Mouse (Mus musculus) erythroid progenitor cell, adult 5-6 weeks (primary cell): ENCODE results near the gene Klf7. TPM values are rescaled to one million over a fixed set of nuclear protein-coding genes. Genes with fewer than 3 reads are reported as not detected.

Experiments used
- ATAC-seq: replicated peaks from 2 replicates; pipeline ENCODE4 v1.8.0; 2016; ENCODE audit warnings: moderate number of reproducible peaks, mild to moderate bottlenecking, moderate TSS enrichment, inconsistent platforms; ENCODE audit not compliant: poor library complexity, low FRiP score, severe bottlenecking
- total RNA-seq, 2 experiments: library from RNA; stranded (forward) in 1 of 2; stranded (reverse) in 1 of 2; fragments of 150-400 nt in 1 of 2; fragments of 186-747, 209-891 nt in 1 of 2; gene quantifications; 2 replicates each; pipeline versions ENCODE4 v1.2.3 to v1.2.4; 2015 to 2017; ENCODE audit warnings: low replicate concordance in 2 of 2

The Klf7 gene
- total RNA-seq, 2 experiments from 2014 or later = 3.4 to 4.0 TPM

- no peak for ATAC-seq
These were observed 86.3 kb downstream of the Klf7 start for GRCm38 (mm10) chr1:64035804-64036203.

DNA sequence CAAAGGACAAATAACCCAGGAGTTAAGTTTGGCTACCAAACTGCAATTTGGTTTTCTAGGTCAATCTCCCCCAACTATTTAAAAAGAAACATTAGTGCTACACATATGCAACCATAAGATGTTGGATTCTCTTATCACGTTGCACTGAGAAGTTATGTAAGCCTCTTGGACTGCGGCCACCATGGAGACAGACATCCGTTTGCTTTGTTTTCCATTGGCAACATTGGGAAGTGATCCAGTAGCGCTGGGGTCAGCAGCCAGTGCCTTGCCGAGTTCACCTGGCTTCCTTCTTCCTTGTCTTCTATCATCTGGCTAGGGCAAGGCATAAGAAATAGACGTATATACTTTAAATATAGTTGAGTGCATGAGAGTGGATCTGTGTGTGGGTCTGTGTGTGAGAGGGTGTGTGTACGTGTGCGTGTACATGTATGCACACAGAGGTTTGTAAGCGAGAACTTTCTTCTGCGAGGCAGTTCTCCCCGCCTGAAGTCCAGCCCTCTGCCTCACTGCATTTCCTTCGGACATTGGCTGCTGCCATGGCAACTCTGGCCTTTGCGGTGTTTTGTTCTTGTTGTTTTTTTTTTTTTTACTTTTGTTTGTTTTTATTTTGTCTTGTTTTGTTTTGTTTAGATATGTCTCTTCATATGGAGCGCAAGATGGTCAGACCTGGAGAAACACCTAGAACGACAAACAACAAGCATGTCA is 86.8 kb downstream of the Klf7 start:
- ATAC-seq = no peak

DNA sequence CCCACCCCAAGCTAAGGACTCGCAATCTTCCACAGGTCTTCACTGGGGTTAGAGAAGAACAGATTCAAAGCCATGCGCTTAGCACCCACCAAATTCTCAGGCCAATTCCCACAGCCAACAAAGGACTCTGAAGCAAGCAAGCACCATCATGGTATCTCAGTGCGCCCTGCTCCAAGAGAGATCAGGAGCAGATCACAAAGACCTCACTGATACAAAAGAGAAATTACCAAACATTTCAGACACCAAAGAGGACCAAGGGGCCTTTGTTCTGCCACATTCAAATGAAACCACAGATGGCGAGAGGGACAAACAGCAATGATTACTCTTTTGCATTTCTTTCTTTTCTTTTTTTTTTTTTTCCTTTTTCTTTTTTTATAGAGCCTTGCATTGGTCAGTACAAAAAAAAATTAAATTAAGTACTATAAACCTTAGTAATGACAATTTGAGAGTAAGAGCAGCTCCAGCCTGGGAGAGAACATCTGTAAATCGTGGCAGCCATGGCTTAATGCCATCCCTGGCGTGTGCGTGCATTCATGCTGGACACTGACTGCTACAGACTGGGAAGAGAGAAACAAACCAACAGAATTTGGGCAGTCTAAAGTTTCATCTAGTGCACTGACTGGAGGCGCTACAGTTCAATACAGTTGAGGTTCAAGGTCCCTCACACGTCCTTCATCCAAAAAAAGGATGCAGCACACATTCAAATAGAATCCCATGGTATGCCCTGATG is 89.4 kb downstream of the Klf7 start:
- ATAC-seq = no peak

DNA sequence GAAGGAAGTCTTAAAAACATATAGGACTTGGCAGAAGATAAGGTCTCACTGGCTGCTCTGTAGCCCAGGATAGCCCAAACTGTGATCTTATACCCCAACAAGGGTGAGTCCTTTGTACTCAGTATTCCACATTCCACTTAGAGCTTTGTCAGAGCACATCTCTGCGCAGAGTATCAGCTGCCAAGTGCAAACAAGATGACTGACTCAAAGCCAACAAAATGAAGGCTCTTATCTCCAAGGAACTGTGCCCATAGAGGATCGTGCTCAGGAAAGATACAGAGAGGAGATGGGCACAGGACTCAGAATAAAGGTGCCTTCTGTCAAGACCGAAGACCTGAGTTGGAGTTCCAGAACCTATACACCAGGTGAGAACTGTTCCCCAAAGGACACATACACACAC is 100.1 kb downstream of the Klf7 start:
- ATAC-seq = no peak

- no peak for ATAC-seq
These were observed 101.1 kb downstream of the Klf7 start for GRCm38 (mm10) chr1:64020672-64021635.

GRCm38 (mm10) chr1:64019127-64019635 is 102.9 kb downstream of the Klf7 start:
- ATAC-seq = no peak

- ATAC-seq = no peak
These were observed 103.5 kb downstream of the Klf7 start for GRCm38 (mm10) chr1:64018466-64019077.

- no peak for ATAC-seq
These were observed 108.0 kb downstream of the Klf7 start for GRCm38 (mm10) chr1:64014091-64014490.

DNA sequence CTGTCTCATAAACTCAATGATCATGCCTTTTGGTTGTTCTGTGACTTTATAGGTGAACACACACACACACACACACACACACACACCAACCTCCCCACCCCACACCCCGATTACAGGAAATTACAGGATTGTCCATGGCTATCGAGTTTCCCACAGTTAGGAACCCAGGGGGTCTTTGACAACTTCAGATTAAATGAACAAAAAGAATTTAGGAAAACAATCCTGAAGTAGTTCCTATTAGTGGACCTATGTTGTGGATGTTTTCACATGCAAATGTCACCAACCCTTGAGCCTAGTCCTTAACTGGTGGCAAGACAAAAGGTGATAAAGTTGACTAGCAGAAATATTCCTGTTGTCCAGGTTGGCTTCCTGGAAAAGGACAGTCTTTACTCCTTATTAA is 113.1 kb downstream of the Klf7 start:
- no peak for ATAC-seq

DNA sequence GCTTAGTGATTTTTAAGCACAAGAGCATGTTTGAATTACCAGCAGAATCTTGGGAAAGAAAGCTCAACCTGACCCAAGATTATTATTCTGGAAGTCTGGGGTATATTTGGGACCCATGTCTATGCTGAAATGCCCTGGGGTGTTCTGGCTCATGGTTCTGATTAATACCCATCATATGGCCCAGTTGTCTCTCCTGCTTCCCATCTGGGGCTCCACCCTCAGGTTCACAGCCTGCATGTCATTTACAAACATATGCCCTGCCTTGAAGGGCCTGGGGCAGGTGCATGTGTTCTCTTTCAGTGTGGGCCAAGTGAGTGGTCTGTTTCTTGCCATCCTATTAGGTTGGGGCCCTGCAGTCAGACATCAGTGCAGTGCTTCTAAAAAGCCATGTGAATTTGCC is 114.1 kb downstream of the Klf7 start:
- ATAC-seq = no peak

- no peak for ATAC-seq
These were observed 116.9 kb downstream of the Klf7 start for GRCm38 (mm10) chr1:64005194-64005593.

- no peak for ATAC-seq
These were observed 118.4 kb downstream of the Klf7 start for GRCm38 (mm10) chr1:64003525-64004291.

DNA sequence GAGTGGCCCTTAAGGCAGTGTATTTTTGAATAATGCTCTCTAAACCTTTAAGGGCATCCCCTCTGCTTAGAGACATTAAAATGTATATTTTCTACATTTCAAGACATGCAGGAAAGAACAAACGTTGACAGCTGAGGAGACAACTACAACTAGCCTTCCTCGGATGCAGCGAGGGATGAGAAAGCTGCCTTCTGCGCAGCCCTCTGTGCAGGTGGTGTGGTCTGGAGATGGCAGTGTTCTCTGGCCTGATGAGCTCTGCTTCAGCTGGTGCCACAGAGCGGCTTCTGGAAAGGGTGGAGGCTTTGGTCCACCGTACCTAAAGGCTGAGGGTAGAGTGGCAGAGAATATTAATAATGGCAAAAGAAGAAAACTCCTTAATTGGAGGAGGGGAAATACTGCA is 120.0 kb downstream of the Klf7 start:
- no peak for ATAC-seq

GRCm38 (mm10) chr1:64000597-64000996 is 121.5 kb downstream of the Klf7 start:
- no peak for ATAC-seq

DNA sequence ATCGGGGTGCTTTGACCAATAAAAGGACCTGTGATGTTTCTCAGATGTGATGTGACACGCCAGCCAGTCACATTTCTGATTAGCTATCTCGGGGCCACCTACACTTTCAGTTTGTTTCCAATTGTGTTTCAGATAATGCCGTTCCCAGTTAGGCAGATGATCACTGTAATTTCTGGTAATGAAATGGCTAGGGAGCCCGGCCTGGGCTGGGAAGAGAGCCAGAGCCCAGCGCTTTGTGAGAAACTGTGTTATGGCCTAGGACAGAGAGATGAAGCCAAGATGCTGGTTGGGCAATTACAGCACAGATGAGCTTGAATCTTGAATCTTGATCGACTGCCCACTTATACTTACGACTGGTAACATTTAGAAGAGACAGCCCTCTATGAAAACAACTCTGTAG is 122.6 kb downstream of the Klf7 start:
- ATAC-seq = no peak

- ATAC-seq = no peak
These were observed 123.2 kb downstream of the Klf7 start for GRCm38 (mm10) chr1:63998901-63999300.

GRCm38 (mm10) chr1:63998139-63998538 is 123.9 kb downstream of the Klf7 start:
- ATAC-seq = no peak

DNA sequence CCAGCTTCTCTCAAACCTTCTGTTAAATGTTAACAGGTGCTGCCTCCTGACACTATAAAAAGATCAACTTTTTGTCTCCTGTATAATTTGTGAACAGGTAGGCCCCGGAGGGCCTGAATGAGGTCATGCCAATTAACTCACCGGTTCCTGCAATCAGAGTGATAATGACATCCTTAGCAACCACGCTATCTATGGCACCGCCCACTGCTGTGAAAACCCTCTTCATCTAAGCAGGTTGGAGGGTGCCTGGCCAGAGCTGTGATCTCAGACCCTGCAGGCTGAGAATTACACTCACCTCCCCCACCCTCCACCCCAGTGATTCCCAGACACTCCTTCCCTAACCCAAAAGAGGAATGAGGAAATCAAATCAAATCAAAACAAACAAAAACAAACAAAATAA is 126.3 kb downstream of the Klf7 start:
- ATAC-seq = no peak

DNA sequence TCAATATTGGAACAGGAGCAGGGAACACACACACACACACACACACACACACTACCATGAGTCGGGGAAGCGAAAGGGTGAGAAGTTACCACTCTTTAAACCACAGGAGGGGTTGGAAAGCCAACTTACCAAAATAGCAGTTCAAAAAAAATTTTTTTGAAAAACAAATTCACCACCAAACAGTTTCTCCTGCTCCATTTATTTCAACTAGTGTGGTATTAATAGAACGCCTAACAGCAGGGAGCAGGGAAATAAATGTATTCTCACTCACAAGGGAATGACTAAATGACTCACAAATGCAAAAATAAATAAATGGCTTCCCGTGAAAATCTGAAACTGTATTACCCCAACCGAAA is 127.0 kb downstream of the Klf7 start:
- ATAC-seq = no peak
